Mouse (Mus musculus): Measurements from ENCODE around the gene Olfr56. TPM values are rescaled to one million over a fixed set of nuclear protein-coding genes. Genes with fewer than 3 reads are reported as not detected.
A peak's percentile ranks its signal among the peaks of the same experiment; 100 is the strongest.
"Not testable (repeated sequence)": the region's sequence is repeated elsewhere in the genome, so short reads cannot be mapped to it uniquely, and the experiment has no call there.

Olfr56 gene
- polyA plus RNA-seq, 1 experiment: 0.75 TPM

DNA sequence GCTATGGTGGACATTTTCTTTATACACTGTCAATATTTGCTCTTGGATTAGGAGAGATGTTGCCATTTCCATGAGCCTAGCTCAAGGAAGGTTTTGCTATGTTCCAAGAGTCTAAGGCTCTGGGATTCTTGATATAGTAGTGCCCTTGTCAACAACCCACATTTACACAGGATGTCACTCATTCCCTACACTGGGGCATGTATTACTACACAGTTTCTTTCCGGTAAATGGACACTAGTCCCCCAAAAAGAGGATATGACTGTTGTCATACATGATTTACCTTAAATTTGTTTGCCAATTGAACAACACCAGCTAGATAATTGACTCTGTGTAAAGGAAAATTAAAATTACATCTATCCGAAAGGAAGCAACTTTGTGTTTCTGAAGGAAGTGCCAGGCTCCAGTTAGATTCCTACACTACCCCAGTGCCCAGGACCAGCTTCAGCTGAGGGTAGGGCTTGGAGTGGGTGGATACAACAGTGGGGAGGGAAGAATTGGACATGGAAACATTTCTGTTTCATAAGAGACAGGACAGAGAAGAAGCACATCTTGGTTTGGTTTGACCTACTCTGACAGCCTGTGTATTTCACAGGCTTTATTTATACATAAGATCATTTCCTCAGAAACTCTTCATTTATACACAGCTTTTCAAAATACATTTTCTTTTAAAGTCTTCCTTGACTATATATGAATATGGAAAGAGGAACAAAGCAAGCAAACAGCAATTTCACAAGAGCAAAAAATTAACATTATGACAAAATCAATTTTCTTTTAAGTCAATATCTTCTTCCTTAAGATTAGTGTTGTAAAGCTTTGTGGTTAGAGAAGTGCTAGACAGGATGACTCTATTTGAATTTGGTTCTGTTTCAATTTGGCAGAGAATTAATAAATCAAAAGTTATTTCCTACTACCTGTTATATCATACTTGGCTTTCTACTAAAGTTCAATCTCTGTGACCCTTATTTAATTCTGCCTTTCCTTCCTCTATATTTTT is 178.4 kb downstream of the Olfr56 start:
- no peak for TF ChIP-seq CTCF (IDR thresholded peaks at IDR 0.05; ENCODE audit: borderline replicate concordance, control insufficient read depth, extremely low read depth, insufficient read depth, low read length, poor library complexity)
- no peak for TF ChIP-seq POLR2A (IDR thresholded peaks at IDR 0.05; ENCODE audit: control insufficient read depth, extremely low read depth, insufficient read depth, low read length, poor library complexity)
- H3K36me3 ChIP-seq (ENCODE audit: control insufficient read depth, insufficient read depth, low read length): no peaks in the 10 kb centered on the region
- DNase-seq: no peak
- 88% methylated on average over 2 of the region's 2 CpGs for WGBS
- H3K27me3 ChIP-seq (ENCODE audit: control insufficient read depth, insufficient read depth, low read length): no peaks in the 10 kb centered on the region
- H3K27ac ChIP-seq (ENCODE audit: control insufficient read depth, insufficient read depth, low read length): no peak overlapping the region
- H3K4me3 ChIP-seq (ENCODE audit: control insufficient read depth, insufficient read depth, low read length): no peak overlapping the region
- no peaks in the 10 kb centered on the region for H3K4me1 ChIP-seq (replicated peaks; ENCODE audit: control insufficient read depth, insufficient read depth, low read length)

DNA sequence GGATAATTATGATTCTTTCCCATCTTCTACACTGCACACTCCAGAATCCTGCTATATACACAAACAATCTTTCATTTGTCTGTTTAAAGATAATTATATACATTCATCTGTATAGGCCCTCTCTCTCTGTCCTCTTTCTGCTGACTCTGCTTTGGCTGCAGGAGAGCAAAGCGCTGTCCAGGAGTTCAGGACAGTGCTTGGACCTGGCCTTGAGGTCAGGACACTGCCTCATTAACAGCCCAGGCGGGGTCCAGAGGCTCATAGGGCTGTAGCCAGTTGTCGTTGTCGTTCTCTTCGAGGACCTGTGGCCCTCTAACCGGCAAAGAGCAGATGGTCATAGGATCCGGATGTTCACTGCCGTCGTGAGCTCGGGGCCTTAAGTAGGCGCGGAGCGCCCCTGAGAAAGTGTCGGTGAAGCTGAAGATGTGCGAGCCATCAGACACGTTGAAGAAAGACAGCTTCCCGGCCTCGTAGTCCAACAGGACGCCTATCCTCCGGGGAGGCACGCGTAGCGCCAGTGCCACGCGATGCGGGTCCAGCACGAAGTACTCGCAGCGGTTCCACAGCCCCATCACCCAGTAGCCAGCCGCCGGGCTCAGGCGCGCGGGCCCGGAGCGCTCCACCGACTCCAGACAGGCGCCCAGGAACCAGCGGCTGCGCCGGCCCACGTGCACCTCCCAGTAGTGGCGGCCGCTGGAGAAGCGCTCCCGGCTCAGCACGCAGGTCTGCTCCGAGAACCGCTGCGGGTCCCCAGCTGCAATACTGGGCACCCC is 190.3 kb downstream of the Olfr56 start:
- no peak overlapping the region for H3K4me3 ChIP-seq (ENCODE audit: control insufficient read depth, insufficient read depth, low read length)
- no peaks in the 10 kb centered on the region; the same call in 1 of the 2 replicates for H3K27me3 ChIP-seq (ENCODE audit: control insufficient read depth, insufficient read depth, low read length)
- no peak overlapping the region for H3K27ac ChIP-seq (ENCODE audit: control insufficient read depth, insufficient read depth, low read length)
- WGBS: 35% methylated on average over 50 of the region's 50 CpGs
- no peaks in the 10 kb centered on the region for H3K4me1 ChIP-seq (replicated peaks; ENCODE audit: control insufficient read depth, insufficient read depth, low read length)
- TF ChIP-seq CTCF (IDR thresholded peaks at IDR 0.05; ENCODE audit: borderline replicate concordance, control insufficient read depth, extremely low read depth, insufficient read depth, low read length, poor library complexity): no peak
- no peak for TF ChIP-seq POLR2A (IDR thresholded peaks at IDR 0.05; ENCODE audit: control insufficient read depth, extremely low read depth, insufficient read depth, low read length, poor library complexity)
- no peaks in the 10 kb centered on the region for H3K36me3 ChIP-seq (ENCODE audit: control insufficient read depth, insufficient read depth, low read length)
- no peak for DNase-seq

DNA sequence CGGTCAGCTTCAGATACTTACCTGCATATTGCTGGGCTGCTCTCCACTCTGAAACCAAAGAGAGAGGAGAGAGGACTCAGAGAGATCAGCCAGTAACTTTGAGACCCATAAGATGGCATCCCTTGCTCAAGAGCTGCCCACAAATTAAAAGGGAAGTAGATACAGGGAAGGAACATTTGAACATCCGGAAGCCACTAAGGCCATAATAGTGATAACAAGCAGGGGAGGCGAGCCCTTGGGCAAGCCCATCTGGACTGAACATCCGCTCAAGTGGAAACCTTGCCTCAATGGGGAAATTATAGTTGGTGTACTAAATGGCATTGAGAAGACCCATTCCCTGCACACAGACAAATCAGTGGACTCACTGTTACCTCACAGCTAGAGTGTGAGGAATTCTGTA is 191.9 kb downstream of the Olfr56 start:
- TF ChIP-seq POLR2A (IDR thresholded peaks at IDR 0.05; ENCODE audit: control insufficient read depth, extremely low read depth, insufficient read depth, low read length, poor library complexity) (no peak), CTCF (IDR thresholded peaks at IDR 0.05; ENCODE audit: borderline replicate concordance, control insufficient read depth, extremely low read depth, insufficient read depth, low read length, poor library complexity) (no peak)
- no peaks in the 10 kb centered on the region; the same call in 1 of the 2 replicates for H3K27me3 ChIP-seq (ENCODE audit: control insufficient read depth, insufficient read depth, low read length)
- H3K4me1 ChIP-seq (replicated peaks; ENCODE audit: control insufficient read depth, insufficient read depth, low read length): 0 out of 2 replicates have a peak, but pooled peaks cover 3% of the 10 kb centered on the region
- no peak for DNase-seq
- no peaks in the 10 kb centered on the region for H3K36me3 ChIP-seq (ENCODE audit: control insufficient read depth, insufficient read depth, low read length)
- H3K4me3 ChIP-seq (ENCODE audit: control insufficient read depth, insufficient read depth, low read length): no peak overlapping the region
- WGBS: 59% methylated on average over 4 of the region's 4 CpGs
- no peak overlapping the region for H3K27ac ChIP-seq (ENCODE audit: control insufficient read depth, insufficient read depth, low read length)

DNA sequence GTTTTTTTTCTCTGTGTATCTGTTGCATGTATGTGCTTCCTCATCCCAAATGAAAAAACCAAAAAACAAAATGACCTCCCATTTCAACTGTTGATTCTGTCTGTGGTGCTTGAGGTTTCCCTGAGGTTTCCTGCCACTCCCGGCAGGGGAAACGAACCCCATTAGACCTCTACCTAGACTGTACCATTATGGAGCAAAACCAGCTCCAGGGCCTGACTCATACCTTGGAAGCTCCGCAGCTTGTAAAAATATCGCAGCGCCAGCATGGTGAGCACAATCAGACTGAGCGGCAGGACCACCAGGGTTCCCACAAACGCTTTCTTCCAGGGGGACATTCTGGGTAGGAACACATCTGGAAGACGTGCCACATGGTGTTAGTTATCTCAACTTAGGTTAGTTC is 196.7 kb downstream of the Olfr56 start:
- WGBS: 6% methylated on average over 8 of the region's 8 CpGs

DNA sequence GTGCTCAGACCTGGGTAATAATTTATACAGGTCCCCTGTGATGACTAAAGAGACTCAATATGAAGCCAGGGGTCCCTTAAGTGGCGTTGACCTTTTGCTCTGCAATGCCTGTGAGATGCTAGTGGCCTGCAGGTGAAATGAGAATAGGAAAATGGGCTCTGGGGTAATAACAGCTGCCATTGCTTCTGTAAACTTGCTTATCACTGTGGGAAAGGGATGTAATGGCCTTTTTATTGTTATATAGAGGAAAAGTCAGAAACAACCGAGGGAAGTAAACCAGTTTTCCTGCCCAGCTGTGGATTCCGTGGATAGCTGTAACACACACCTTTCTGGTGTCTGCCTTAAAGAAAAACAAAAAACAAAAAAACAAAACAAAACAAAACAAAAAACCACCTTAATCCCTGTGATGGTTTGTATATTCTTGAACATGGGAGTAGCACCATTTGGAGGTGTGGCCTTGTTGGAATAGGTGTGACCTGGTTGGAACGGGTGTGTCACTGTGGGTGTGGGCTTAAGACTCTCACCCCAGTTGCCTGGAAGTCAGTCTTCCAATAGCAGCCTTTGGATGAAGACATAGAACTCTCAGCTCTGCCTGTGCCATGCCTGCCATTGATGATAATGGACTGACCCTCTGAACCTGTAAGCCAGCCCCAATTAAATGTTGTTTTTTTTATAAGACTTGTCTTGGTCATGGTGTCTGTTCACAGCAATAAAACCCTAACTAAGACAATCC is 197.5 kb downstream of the Olfr56 start:
- 88% methylated on average over 4 of the region's 4 CpGs for WGBS
- not testable (repeated sequence) for H3K4me3 ChIP-seq (ENCODE audit: control insufficient read depth, insufficient read depth, low read length); H3K27ac ChIP-seq (ENCODE audit: control insufficient read depth, insufficient read depth, low read length); H3K4me1 ChIP-seq (replicated peaks; ENCODE audit: control insufficient read depth, insufficient read depth, low read length); H3K36me3 ChIP-seq (ENCODE audit: control insufficient read depth, insufficient read depth, low read length); H3K27me3 ChIP-seq (ENCODE audit: control insufficient read depth, insufficient read depth, low read length); DNase-seq

More for the DNA sequence above, 196.7 kb downstream of the Olfr56 start:
- no peak overlapping the region for H3K4me3 ChIP-seq (ENCODE audit: control insufficient read depth, insufficient read depth, low read length)
- H3K27me3 ChIP-seq (ENCODE audit: control insufficient read depth, insufficient read depth, low read length): no peaks in the 10 kb centered on the region
- TF ChIP-seq CTCF (IDR thresholded peaks at IDR 0.05; ENCODE audit: borderline replicate concordance, control insufficient read depth, extremely low read depth, insufficient read depth, low read length, poor library complexity) (no peak), POLR2A (IDR thresholded peaks at IDR 0.05; ENCODE audit: control insufficient read depth, extremely low read depth, insufficient read depth, low read length, poor library complexity) (no peak)
- DNase-seq: peak; percentile 24
- H3K36me3 ChIP-seq (ENCODE audit: control insufficient read depth, insufficient read depth, low read length): no peaks in the 10 kb centered on the region
- no peak overlapping the region for H3K27ac ChIP-seq (ENCODE audit: control insufficient read depth, insufficient read depth, low read length)
- 0 out of 2 replicates have a peak, but pooled peaks cover 3% of the 10 kb centered on the region for H3K4me1 ChIP-seq (replicated peaks; ENCODE audit: control insufficient read depth, insufficient read depth, low read length)

DNA sequence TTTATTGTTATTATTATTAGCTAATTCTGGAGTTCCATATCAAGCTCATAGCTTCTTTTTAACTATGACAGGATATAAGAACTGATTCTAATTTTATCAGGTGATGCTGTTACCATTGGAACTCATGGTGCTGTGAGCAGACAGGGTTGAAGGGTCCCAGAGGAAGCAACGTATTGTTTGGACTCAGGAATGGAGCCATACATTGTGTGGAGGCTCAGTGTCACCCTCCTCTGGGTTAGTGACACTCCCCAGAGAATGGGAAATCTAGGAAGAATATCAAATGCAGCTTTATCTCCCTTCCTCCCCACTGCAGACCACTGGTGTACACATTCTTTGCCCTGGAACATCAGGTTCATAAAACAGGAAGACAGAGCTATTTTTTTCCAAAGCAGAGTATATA is 204.5 kb downstream of the Olfr56 start:
- Histone ChIP-seq H3K27me3 (ENCODE audit: control insufficient read depth, insufficient read depth, low read length) (no peaks in the 10 kb centered on the region), H3K4me1 (replicated peaks; ENCODE audit: control insufficient read depth, insufficient read depth, low read length) (no peaks in the 10 kb centered on the region), H3K4me3 (ENCODE audit: control insufficient read depth, insufficient read depth, low read length) (no peak overlapping the region), H3K27ac (ENCODE audit: control insufficient read depth, insufficient read depth, low read length) (no peak overlapping the region), H3K36me3 (ENCODE audit: control insufficient read depth, insufficient read depth, low read length) (no peaks in the 10 kb centered on the region)
- DNase-seq: no peak
- WGBS: 89% methylated on average over 1 of the region's 1 CpGs
- TF ChIP-seq POLR2A (IDR thresholded peaks at IDR 0.05; ENCODE audit: control insufficient read depth, extremely low read depth, insufficient read depth, low read length, poor library complexity): no peak
- no peak for TF ChIP-seq CTCF (IDR thresholded peaks at IDR 0.05; ENCODE audit: borderline replicate concordance, control insufficient read depth, extremely low read depth, insufficient read depth, low read length, poor library complexity)

Other genes with a start within 250 kb of the Olfr56 start
- 3,906 and 3,990 TPM in 2 replicates for gene Rack1, start 178.6 kb upstream of the Olfr56 start, polyA plus RNA-seq (2012; rRNA removed)
- 41.7 and 41.9 TPM in 2 replicates for gene Trim41, start 161.5 kb upstream of the Olfr56 start, polyA plus RNA-seq (2012; rRNA removed)
- gene Trim7, start 152.7 kb upstream of the Olfr56 start, polyA plus RNA-seq (2012; rRNA removed): 11.6 and 13.0 TPM in 2 replicates
- gene Gm12184, start 152.2 kb upstream of the Olfr56 start, polyA plus RNA-seq (2012; rRNA removed): 8.1 and 20.2 TPM in 2 replicates
- 17.7 and 20.0 TPM in 2 replicates for gene Irgm1, start 107.2 kb upstream of the Olfr56 start, polyA plus RNA-seq (2012; rRNA removed)
- gene Gm5431, start 76.7 kb upstream of the Olfr56 start, polyA plus RNA-seq (2012; rRNA removed): 0.34 and 0.47 TPM in 2 replicates
- 11.4 and 11.5 TPM in 2 replicates for gene Psme2b, start 32.7 kb upstream of the Olfr56 start, polyA plus RNA-seq (2012; rRNA removed)
- gene 9930111J21Rik1, start 509 bp downstream of the Olfr56 start, polyA plus RNA-seq (2012; rRNA removed): 6.8 and 8.0 TPM in 2 replicates
- 0.31 and 0.73 TPM in 2 replicates for gene Gm12185, start 13.3 kb downstream of the Olfr56 start, polyA plus RNA-seq (2012; rRNA removed)
- 8.2 and 10.6 TPM in 2 replicates for gene Tgtp1, start 15.3 kb downstream of the Olfr56 start, polyA plus RNA-seq (2012; rRNA removed)
- 4.0 and 4.1 TPM in 2 replicates for gene 9930111J21Rik2, start 72.4 kb downstream of the Olfr56 start, polyA plus RNA-seq (2012; rRNA removed)
- 26.0 and 29.1 TPM in 2 replicates for gene Tgtp2, start 85.3 kb downstream of the Olfr56 start, polyA plus RNA-seq (2012; rRNA removed)
- 37.5 and 45.3 TPM in 2 replicates for gene Ifi47, start 97.7 kb downstream of the Olfr56 start, polyA plus RNA-seq (2012; rRNA removed)
- gene Olfr1396, start 136.0 kb downstream of the Olfr56 start, polyA plus RNA-seq (2012; rRNA removed): 0.19 TPM in 1 of 2 replicates, not detected in the other
- gene Olfr1395, start 163.4 kb downstream of the Olfr56 start, polyA plus RNA-seq (2012; rRNA removed): not detected in 2 replicates
- gene Olfr1394, start 175.5 kb downstream of the Olfr56 start, polyA plus RNA-seq (2012; rRNA removed): not detected in 2 replicates
- gene Btnl9, start 208.3 kb downstream of the Olfr56 start, polyA plus RNA-seq (2012; rRNA removed): 2.6 and 3.0 TPM in 2 replicates
- 6.0 TPM in 2 replicates for gene Zfp62, start 224.4 kb downstream of the Olfr56 start, polyA plus RNA-seq (2012; rRNA removed)